Mouse (Mus musculus) thymus, postnatal 10 days (tissue): ENCODE measurements around the gene 1700034J05Rik.

Source experiments
- DNase-seq, 2 experiments: peaks; one replicate each; pipeline ENCODE4 v3.0.0; 2021; ENCODE audit warnings: low spot score in 2 of 2

The 1700034J05Rik gene

GRCm38 (mm10) chr6:146926415-146926980 lies 27.7 kb downstream of the 1700034J05Rik start:
- no peak for DNase-seq

GRCm38 (mm10) chr6:146918341-146918740 lies 35.9 kb downstream of the 1700034J05Rik start:
- DNase-seq, result no peak

GRCm38 (mm10) chr6:146917396-146917795 lies 36.8 kb downstream of the 1700034J05Rik start:
- no peak for DNase-seq

- DNase-seq, result no peak
Measured at GRCm38 (mm10) chr6:146915808-146916207, 38.4 kb downstream of the 1700034J05Rik start.

DNA sequence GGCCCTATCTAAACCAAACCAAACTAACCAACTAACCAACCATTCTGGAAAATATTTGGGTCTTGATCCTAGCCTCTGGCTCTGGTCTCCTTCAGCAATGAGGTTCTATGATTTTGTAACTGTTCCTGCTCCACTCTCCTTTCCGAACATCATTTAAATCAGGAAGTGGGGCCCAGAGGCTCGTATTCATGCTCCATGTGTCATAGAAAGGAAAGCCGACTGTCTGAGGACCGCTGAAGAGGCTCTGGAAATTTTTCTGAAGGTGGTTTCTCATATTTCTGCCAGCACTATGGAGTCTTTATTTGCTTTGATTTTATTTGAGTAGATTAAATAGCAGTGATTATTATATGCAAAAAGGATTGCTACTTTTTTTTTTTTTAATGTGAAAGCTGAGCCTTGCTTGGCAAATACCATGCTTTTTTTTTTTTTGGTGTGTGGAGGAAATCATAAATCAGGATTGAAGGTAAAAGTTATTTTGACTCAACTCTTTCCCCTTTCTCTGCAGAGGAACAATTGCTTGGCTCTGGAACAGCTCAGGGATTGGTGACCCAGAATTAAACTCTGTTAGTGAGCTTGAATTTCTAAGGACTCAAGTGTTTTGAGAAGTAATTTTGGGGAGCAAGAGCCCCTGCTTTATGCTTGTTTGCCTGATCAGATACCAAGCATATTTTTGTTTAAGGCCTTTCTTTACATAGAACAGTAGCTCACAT lies 40.6 kb downstream of the 1700034J05Rik start:
- DNase-seq, result no peak

DNA sequence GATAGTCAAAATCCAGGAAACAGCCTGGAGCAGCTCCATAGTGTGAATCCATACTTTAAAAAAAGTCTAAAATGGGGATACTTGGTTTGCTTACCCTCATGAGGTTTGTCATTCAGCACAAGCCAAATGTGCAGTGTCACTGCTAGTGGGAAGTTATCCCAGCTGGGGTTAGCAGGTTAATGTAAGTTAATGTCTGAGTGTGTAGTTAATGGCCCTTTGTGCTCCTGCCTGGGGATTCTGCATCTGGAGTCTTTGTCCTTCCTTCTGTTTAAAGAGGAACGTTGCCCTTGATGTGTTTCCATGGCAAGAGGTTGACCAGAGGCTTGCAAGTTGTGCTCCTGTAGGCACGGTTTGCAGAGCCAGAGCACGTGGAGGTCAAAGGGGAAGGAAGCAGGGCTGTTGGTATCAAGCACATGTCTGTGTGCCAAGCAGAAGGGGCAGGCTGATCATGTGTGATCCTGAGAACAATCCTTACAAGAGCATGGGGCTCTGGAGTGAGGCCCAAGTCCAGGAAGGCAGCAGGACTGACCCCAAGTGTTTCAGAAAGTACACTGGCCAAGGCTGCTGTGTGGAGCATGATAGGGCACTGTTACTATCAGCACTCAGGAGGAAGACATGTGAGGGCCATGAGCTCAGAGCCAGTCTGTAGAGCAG lies 41.3 kb downstream of the 1700034J05Rik start:
- DNase-seq, result no peak

DNA sequence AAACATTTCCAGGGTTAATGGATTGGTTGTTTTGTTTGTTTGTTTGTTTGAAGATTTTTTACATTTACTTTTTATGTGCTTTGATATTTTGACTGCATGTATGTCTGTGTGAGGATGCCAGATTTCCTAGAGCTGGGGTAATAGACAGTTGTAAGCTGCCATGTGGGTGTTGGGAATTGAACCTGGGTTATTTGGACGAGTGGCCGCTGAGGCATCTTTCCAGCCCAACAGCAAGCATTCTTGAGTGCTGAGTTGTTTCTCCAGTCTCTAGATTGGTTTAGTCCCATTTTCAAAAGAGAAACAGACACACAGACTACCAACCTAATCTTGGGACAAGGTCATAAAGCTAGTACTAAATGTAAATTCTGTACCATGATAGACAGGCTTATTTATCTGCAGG lies 43.4 kb downstream of the 1700034J05Rik start:
- DNase-seq, result no peak

GRCm38 (mm10) chr6:146909725-146910489 lies 44.3 kb downstream of the 1700034J05Rik start:
- DNase-seq, result no peak

- DNase-seq, result no peak
Measured at GRCm38 (mm10) chr6:146908801-146909200, 45.4 kb downstream of the 1700034J05Rik start.

DNA sequence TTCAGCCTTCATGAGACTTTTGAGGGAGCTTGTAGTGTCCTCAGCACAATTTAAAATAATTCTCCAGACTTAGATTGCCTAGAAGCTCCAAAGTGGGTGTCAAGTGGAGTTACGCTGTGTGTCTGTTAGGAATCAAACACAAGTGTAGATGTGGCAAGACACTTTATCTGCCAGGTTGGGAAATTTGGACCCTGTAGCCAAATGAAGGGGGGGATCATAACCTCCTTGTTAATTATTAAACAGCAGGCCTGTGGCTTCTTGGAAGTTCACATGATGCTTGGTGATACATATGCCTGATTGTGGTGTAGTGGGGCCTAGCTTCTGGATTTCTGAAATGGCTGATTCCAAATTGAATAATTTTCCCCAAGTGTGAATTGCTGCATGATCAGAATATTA lies 46.4 kb downstream of the 1700034J05Rik start:
- no peak for DNase-seq

DNA sequence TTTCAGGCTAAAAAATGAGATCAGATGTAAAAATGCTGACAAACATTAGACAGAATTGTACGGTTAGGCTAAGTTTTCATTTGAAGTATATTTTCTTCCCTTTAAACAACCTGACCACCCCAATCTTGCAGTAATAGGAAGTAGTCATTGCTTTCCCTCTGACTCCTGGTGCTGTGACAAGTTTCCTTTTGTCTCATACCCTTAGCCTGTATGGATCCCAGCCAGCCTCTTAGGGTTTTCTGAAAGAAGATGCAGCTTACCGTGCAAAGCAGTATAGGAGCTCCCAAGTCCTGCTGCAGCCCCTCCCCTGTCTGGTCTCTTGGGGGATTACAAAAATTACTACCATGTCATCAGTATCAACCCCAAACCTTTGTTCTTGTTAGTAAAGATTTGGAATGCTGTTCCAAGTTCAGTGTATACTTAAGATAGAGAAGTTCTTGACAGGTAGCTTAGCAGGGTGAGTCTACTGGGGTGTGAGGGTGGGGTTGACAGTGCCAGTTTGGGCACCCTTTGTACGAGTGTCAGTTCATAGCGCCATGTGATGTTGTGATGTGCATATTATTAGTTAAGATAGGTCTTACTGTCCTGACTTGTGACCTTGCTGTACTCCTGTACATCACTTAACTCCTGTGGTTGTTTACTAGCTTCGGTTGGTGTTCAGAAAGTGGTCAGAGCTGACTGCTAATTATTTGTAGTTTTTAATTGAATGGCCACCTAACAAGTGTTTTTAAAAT lies 47.0 kb downstream of the 1700034J05Rik start:
- DNase-seq, result no peak

DNA sequence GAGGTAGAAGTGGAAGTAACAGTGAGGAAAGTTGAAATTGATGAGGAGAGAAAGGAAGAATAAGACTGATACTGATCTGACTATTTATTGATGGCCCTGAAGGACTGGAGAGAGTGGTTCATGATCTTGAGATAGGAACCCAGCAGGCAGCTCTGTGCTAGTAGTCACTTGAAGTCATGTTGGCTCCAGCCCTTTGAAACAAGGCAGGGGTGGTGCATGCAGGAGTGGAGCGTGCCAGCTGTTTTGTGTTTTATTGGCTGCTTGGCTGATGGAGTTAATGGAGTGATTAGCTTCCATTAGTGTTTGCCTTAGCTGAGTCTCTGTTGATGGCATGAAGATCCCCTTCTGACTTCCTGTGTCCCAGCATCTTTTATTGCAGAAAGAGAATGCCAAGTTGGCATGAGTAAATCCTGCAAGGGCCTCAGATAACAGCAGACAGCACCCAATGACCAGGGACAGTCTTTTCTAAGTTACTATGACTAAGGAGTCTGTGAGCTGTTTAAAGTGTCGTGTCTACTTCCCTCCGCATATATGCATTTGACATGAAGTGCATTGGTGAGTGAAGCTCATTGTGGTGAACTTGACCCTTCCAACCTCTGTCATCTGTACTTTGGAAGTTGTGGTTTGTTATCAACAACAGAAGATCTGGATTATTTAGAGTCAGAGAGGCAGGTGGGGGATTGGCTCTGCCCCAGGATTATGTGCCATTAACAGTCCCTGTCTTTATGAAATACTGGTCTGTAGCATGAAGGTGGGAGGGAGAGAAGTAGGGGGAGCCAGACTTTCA lies 48.0 kb downstream of the 1700034J05Rik start:
- DNase-seq, result no peak

DNA sequence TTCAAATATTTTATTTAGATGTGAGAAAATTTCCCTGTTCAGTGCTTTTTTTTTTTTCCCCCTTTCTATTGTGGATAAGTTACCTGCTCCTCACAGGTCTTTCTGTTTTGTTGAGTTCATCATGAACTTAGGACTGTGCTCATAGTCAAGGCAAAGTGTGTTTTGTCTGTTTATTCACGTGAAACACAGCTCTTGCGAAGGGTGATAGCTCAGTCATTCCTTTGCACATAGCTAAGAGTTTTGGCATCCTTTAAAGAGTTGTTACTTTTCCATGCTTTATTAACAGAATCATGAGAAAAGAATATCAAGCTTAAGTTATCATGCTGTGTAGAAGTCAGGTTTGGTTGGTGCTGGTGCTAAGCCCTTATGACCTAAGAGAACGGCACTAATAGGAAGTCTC lies 49.5 kb downstream of the 1700034J05Rik start:
- DNase-seq, result no peak

DNA sequence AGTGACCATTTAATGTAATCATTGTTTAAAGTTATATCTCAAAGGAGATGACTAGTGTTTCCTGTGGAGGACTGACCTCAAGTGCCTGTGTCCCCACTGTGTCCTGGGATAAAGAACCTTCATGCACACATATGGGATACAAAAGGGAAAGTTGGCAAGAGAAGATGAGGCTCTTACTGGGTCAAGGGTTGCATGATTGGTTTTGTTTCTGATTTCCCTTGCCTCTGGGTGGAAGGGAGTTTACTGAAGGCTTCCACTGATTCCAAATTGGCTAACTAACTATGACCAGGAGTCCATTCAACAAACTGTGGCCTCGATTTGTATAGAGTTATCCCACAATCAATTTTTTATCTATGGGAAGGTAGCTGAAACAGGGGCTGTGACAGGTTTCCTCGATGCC lies 50.6 kb downstream of the 1700034J05Rik start:
- no peak for DNase-seq

DNA sequence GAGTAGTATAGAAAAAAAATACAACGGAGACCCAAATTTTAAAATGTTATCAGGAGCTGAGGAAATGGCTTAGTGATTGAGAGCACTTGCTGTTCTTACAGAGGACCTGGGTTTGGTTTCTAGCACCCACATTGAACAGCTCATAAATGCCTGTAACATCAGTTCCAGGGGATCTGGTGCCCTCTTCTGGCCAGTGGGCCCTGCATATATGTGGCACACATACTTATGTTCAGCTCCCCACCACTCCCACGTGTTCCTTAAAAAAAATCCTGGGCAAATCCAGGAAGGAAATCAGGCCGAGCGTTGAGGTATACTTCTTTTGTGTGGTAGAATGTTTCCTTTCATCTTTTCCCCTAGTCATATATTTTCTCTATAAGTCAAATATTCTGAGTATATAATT lies 52.3 kb downstream of the 1700034J05Rik start:
- DNase-seq, result no peak
